Mouse (Mus musculus) kidney, embryonic 16.5 days (tissue): ENCODE measurements at regions not wholly inside any gene's neighbourhood (a gene's known extent, or its start where the extent isn't known, plus 50 kb on each side); places are given as distances from the start of the nearest gene placed in this dataset.

Experiments
- ATAC-seq: fragments of 200-750 bp; cut with Nextera tagmentation; 2 replicates; pipeline ENCODE4 v1.8.0; 2017; ENCODE audit warnings: moderate TSS enrichment; ENCODE audit not compliant: low FRiP score, low TSS enrichment
- H3K27ac ChIP-seq: fragments of 300-500 bp; sonication (generic); 2 replicates; pipeline ENCODE4 v1.5.1; 2014; ENCODE audit warnings: low read length
- H3K27me3 ChIP-seq: fragments of 300-500 bp; sonication (generic); 2 replicates; pipeline ENCODE4 v1.6.1; 2014; ENCODE audit warnings: low read length, control low read depth, mixed read lengths; ENCODE audit not compliant: insufficient read depth
- H3K36me3 ChIP-seq: fragments of 300-500 bp; sonication (generic); 2 replicates; pipeline ENCODE4 v1.6.1; 2014; ENCODE audit warnings: low read length, control low read depth, mixed read lengths; ENCODE audit not compliant: insufficient read depth
- H3K4me1 ChIP-seq: fragments of 300-500 bp; sonication (generic); 2 replicates; pipeline ENCODE4 v1.6.1; 2014; ENCODE audit warnings: low read length, control low read depth, mixed read lengths; ENCODE audit not compliant: insufficient read depth
- H3K4me2 ChIP-seq: fragments of 300-500 bp; sonication (generic); replicated peaks from 2 replicates; pipeline ENCODE4 v1.6.1; 2014; ENCODE audit warnings: low read depth, low read length
- H3K4me3 ChIP-seq: fragments of 300-500 bp; sonication (generic); 2 replicates; pipeline ENCODE4 v1.5.1; 2014; ENCODE audit warnings: mild to moderate bottlenecking, low read length
- H3K9ac ChIP-seq: fragments of 300-500 bp; sonication (generic); replicated peaks from 2 replicates; pipeline ENCODE4 v1.6.1; 2014; ENCODE audit warnings: low read length
- H3K9me3 ChIP-seq: fragments of 300-500 bp; sonication (generic); 2 replicates; pipeline ENCODE4 v1.6.1; 2016; ENCODE audit warnings: low read length, control low read depth
- WGBS: fragments of 180-500 bp; shearing (Covaris S2); extraction: QIAGEN DNeasy Blood & Tissue Kit; methylation state at CpG from one replicate; pipeline ENCODE4 v1.1.7; 2014; 5-methylcytosine and 5-hydroxymethylcytosine counted together

- no peak overlapping the region for H3K4me2 ChIP-seq
- no peaks in the 10 kb centered on the region for H3K36me3 ChIP-seq
- peaks cover 18% of the 10 kb centered on the region for H3K4me1 ChIP-seq
- no peak overlapping the region for H3K4me3 ChIP-seq
- 77% methylated on average over 9 of the region's 9 CpGs for WGBS
- ATAC-seq = no peak
- H3K9ac ChIP-seq = no peak overlapping the region
- H3K9me3 ChIP-seq = no peaks in the 10 kb centered on the region
- H3K27ac ChIP-seq = no peak overlapping the region
- no peaks in the 10 kb centered on the region for H3K27me3 ChIP-seq
Measured at GRCm38 (mm10) chr12:8447612-8448011, 52.2 kb downstream of the Rhob start.

GRCm38 (mm10) chr12:8447025-8447424 lies 52.8 kb downstream of the Rhob start:
- H3K9ac ChIP-seq = no peak overlapping the region
- peak; percentile 44; the same call in 1 of the 2 replicates for ATAC-seq

GRCm38 (mm10) chr12:8444975-8445853 lies 54.6 kb downstream of the Rhob start:
- Histone ChIP-seq H3K4me3 (no peak overlapping the region), H3K27me3 (no peaks in the 10 kb centered on the region), H3K27ac (no peak overlapping the region), H3K36me3 (no peaks in the 10 kb centered on the region), H3K4me2 (no peak overlapping the region), H3K9ac (no peak overlapping the region), H3K4me1 (peaks cover 18% of the 10 kb centered on the region), H3K9me3 (no peaks in the 10 kb centered on the region)
- 77% methylated on average over 13 of the region's 13 CpGs for WGBS
- ATAC-seq = no peak

More at GRCm38 (mm10) chr12:8447025-8447424, 52.8 kb downstream of the Rhob start:
- no peaks in the 10 kb centered on the region for H3K9me3 ChIP-seq
- no peaks in the 10 kb centered on the region for H3K36me3 ChIP-seq
- 10% methylated on average over 7 of the region's 7 CpGs for WGBS
- peaks cover 18% of the 10 kb centered on the region for H3K4me1 ChIP-seq
- no peaks in the 10 kb centered on the region for H3K27me3 ChIP-seq
- no peak overlapping the region for H3K4me2 ChIP-seq
- no peak overlapping the region for H3K27ac ChIP-seq
- H3K4me3 ChIP-seq = no peak overlapping the region

GRCm38 (mm10) chr12:8443917-8444453 lies 55.8 kb downstream of the Rhob start:
- Histone ChIP-seq H3K9me3 (no peaks in the 10 kb centered on the region), H3K9ac (no peak overlapping the region), H3K27ac (peak overlapping the region; percentile 63; the same call in 1 of the 2 replicates), H3K27me3 (no peaks in the 10 kb centered on the region), H3K36me3 (no peaks in the 10 kb centered on the region), H3K4me2 (no peak overlapping the region), H3K4me1 (peaks cover 18% of the 10 kb centered on the region), H3K4me3 (no peak overlapping the region)
- no peak for ATAC-seq
- 68% methylated on average over 4 of the region's 4 CpGs for WGBS

GRCm38 (mm10) chr12:8443253-8443661 lies 56.6 kb downstream of the Rhob start:
- ATAC-seq = peak; percentile 46; the same call in 1 of the 2 replicates
- WGBS = 68% methylated on average over 4 of the region's 4 CpGs
- Histone ChIP-seq H3K27ac (no peak overlapping the region), H3K9ac (no peak overlapping the region), H3K9me3 (no peaks in the 10 kb centered on the region), H3K27me3 (no peaks in the 10 kb centered on the region), H3K4me3 (no peak overlapping the region), H3K4me2 (no peak overlapping the region), H3K4me1 (peaks cover 18% of the 10 kb centered on the region), H3K36me3 (no peaks in the 10 kb centered on the region)

- 89% methylated on average over 4 of the region's 4 CpGs for WGBS
Measured at GRCm38 (mm10) chr12:8441275-8441674, 58.5 kb downstream of the Rhob start.

GRCm38 (mm10) chr12:8440373-8440772 lies 59.4 kb downstream of the Rhob start:
- H3K4me2 ChIP-seq = no peak overlapping the region
- no peak overlapping the region for H3K27ac ChIP-seq
- ATAC-seq = no peak
- 88% methylated on average over 3 of the region's 3 CpGs for WGBS
- H3K27me3 ChIP-seq = no peaks in the 10 kb centered on the region
- H3K36me3 ChIP-seq = no peaks in the 10 kb centered on the region
- H3K4me1 ChIP-seq = peaks cover 4% of the 10 kb centered on the region; the same call in 1 of the 2 replicates
- H3K9ac ChIP-seq = no peak overlapping the region
- H3K4me3 ChIP-seq = no peak overlapping the region
- H3K9me3 ChIP-seq = no peaks in the 10 kb centered on the region

More at GRCm38 (mm10) chr12:8441275-8441674, 58.5 kb downstream of the Rhob start:
- H3K27ac ChIP-seq = no peak overlapping the region
- H3K4me2 ChIP-seq = no peak overlapping the region
- H3K27me3 ChIP-seq = no peaks in the 10 kb centered on the region
- no peaks in the 10 kb centered on the region for H3K36me3 ChIP-seq
- H3K9me3 ChIP-seq = no peaks in the 10 kb centered on the region
- H3K4me1 ChIP-seq = peaks cover 4% of the 10 kb centered on the region; the same call in 1 of the 2 replicates
- no peak overlapping the region for H3K9ac ChIP-seq
- no peak overlapping the region for H3K4me3 ChIP-seq
- ATAC-seq = no peak

GRCm38 (mm10) chr12:8439957-8440356 lies 59.9 kb downstream of the Rhob start:
- Histone ChIP-seq H3K4me2 (no peak overlapping the region), H3K4me3 (no peak overlapping the region), H3K36me3 (no peaks in the 10 kb centered on the region), H3K27me3 (no peaks in the 10 kb centered on the region), H3K9ac (no peak overlapping the region), H3K9me3 (no peaks in the 10 kb centered on the region), H3K27ac (no peak overlapping the region), H3K4me1 (peaks cover 3% of the 10 kb centered on the region; the same call in 1 of the 2 replicates)
- no peak for ATAC-seq
- 73% methylated on average over 3 of the region's 3 CpGs for WGBS

- Histone ChIP-seq H3K36me3 (no peaks in the 10 kb centered on the region), H3K27ac (no peak overlapping the region), H3K4me2 (no peak overlapping the region), H3K4me1 (peaks cover 2% of the 10 kb centered on the region; the same call in 1 of the 2 replicates), H3K4me3 (no peak overlapping the region), H3K27me3 (no peaks in the 10 kb centered on the region), H3K9me3 (no peaks in the 10 kb centered on the region), H3K9ac (no peak overlapping the region)
- WGBS = 73% methylated on average over 4 of the region's 4 CpGs
- ATAC-seq = no peak
Measured at GRCm38 (mm10) chr12:8439486-8439885, 60.3 kb downstream of the Rhob start.

- no peak for ATAC-seq
- H3K9ac ChIP-seq = no peak overlapping the region
- WGBS = 75% methylated on average over 4 of the region's 4 CpGs
Measured at GRCm38 (mm10) chr12:8438638-8439037, 61.2 kb downstream of the Rhob start.

More at GRCm38 (mm10) chr12:8438638-8439037, 61.2 kb downstream of the Rhob start:
- no peaks in the 10 kb centered on the region for H3K27me3 ChIP-seq
- no peak overlapping the region for H3K4me2 ChIP-seq
- H3K4me3 ChIP-seq = no peak overlapping the region
- no peaks in the 10 kb centered on the region for H3K36me3 ChIP-seq
- H3K27ac ChIP-seq = no peak overlapping the region
- H3K9me3 ChIP-seq = no peaks in the 10 kb centered on the region
- H3K4me1 ChIP-seq = peaks cover 10% of the 10 kb centered on the region
